Comparison of ENCODE assay signal across 25 mouse cellular contexts in genomic region chr1:62466544-62466943, GRCm38 (mm10).
"Had no signal": no experiment of that assay in that cellular context is flagged by ENCODE, and none has a peak within 500 bp of the region (broad histone marks: within the 10 kb centered on the region; RNA-seq: fewer than 3 reads in every experiment).

No protein-coding gene starts in this region.

- DNase-seq: gastrocnemius, postnatal 14 days; gastrocnemius, postnatal 36 days; heart, adult 11 months; heart, adult 2 months; heart, postnatal 10 days; heart, postnatal 4 days; kidney, adult 11 months; kidney, adult 2 months; kidney, adult 9 months; kidney, postnatal 14 days; kidney, postnatal 36 days; layer of hippocampus, adult 9-11 months; liver; liver, embryonic 13.5 days had no signal

- H3K4me1 ChIP-seq: kidney, embryonic 15.5 days; liver, embryonic 13.5 days had no signal

- H3K27me3 ChIP-seq: heart, embryonic 12.5 days; hindbrain, embryonic 12.5 days; kidney, embryonic 15.5 days; limb, embryonic 12.5 days; liver, embryonic 13.5 days had no signal

- H3K9me3 ChIP-seq: heart, embryonic 12.5 days; hindbrain, embryonic 10.5 days; hindbrain, embryonic 12.5 days; kidney, embryonic 15.5 days; limb, embryonic 10.5 days; limb, embryonic 12.5 days; liver, embryonic 13.5 days had no signal

- H3K4me2 ChIP-seq: heart, embryonic 12.5 days; hindbrain, embryonic 12.5 days; hindbrain, embryonic 14.5 days; kidney, embryonic 15.5 days; limb, embryonic 12.5 days; liver, embryonic 11.5 days; liver, embryonic 13.5 days had no signal

- H3K4me3 ChIP-seq: heart, adult 2 months; heart, embryonic 12.5 days; hindbrain, embryonic 10.5 days; hindbrain, embryonic 12.5 days; kidney, embryonic 15.5 days; left cerebral cortex, adult 2 months; limb, embryonic 10.5 days; limb, embryonic 12.5 days; liver, embryonic 13.5 days had no signal

- H3K27ac ChIP-seq: heart, adult 2 months; hindbrain, embryonic 10.5 days; hindbrain, embryonic 12.5 days; hindbrain, embryonic 14.5 days; hindbrain, postnatal 0 days; kidney, embryonic 15.5 days; kidney, postnatal 0 days; left cerebral cortex, adult 2 months; limb, embryonic 10.5 days; limb, embryonic 12.5 days; liver, embryonic 13.5 days had no signal

- H3K36me3 ChIP-seq: heart, embryonic 12.5 days; hindbrain, embryonic 10.5 days; hindbrain, embryonic 12.5 days; kidney, embryonic 15.5 days; limb, embryonic 10.5 days; limb, embryonic 12.5 days; liver, embryonic 13.5 days had no signal
